Mouse (Mus musculus): Measurements from ENCODE around the gene Zfp644.
A peak's percentile ranks its signal among the peaks of the same experiment; 100 is the strongest.
"Not testable (repeated sequence)": the region's sequence is repeated elsewhere in the genome, so short reads cannot be mapped to it uniquely, and the experiment has no call there.

Gene Zfp644

GRCm38 (mm10) chr5:106696396-106697337 lies at the start of gene Zfp644:
Zfp644 (minus strand) TSS chr5:106697287.
- peak; percentile 90 for DNase-seq

GRCm38 (mm10) chr5:106739716-106740115 lies 42.6 kb upstream of the Zfp644 start:
- DNase-seq, result no peak

DNA sequence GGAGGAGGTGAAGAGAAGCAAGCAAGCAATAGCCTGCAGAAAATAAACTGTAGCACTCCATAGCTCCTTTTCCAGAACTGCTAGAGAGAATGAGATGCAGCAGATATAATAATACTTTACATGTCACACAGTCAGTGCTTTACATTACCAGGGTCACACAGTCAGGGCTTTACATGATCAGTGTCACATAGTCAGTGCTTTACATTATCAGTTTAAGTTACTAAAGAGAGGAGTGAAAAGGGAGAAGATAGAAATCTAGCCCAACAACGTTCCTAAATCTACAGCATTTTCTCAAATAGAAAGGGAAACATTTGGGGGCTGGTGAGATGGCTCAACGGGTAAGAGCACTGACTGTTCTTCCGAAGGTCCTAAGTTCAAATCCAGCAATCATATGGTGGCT lies 26.4 kb upstream of the Zfp644 start:
- no peak for DNase-seq

- DNase-seq, result no peak
Measured at GRCm38 (mm10) chr5:106722771-106723170, 25.7 kb upstream of the Zfp644 start.

DNA sequence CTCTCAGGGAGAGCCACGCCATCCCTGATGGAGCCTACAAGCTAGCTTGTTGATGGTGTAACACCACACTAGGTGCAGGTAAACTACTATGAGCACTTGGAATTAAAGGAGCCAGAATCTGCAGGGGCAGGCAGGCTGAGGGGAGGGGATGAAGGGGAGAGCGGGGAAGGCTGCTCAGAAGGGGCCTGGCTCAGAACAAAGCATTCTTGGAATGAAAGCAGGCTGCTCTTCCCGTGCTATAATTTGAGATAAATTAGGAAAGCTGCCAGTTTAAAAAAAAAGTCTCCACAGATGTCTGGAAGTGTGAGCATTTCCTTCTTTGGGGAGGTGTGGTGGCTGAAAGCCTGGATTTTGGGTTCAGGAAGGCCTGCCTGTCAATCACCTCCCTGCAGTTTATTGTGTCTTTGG lies 14.8 kb upstream of the Zfp644 start:
- peak; percentile 25 for DNase-seq

DNA sequence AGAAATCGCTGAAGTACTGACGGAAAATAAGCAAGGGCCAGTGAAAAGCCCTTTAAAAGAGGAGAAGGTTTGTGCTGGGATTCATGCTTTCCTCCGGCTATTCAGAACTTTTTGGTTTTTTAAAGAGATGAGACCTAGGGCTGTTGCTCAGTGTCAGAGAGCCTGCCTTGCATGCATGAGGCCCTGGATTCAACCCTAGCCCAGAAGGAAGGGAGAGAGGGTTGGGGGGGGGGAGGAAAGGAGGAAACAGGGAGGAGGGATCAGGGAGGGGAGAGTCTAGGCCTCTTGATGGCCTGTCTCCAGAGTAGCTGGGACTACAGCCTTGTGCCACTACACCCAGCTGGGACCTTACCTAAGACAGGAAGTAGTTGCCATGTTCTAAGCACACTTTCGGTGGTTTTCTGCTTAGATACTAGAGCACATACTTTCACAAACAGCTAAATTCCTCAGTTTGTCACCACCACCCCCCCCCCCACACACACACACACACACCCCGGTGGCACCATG lies 14.2 kb upstream of the Zfp644 start:
- peak; percentile 15 for DNase-seq

GRCm38 (mm10) chr5:106710611-106711010 lies 13.5 kb upstream of the Zfp644 start:
- no peak for DNase-seq

DNA sequence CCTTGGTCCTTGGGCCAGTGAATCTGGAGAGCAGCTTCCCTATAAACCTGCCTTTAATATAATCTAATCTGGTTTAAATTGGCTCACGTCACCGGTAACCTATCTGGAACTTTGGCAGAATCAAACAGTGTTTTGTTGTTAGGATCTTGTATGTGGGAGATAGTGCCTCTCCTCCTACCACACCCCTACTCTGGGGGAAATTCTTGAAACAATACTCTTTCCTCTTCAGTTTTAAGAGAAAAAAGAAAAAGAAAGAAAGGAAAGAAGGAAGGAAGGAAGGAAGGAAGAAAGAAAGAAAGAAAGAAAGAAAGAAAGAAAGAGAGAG lies 13.0 kb upstream of the Zfp644 start:
- no peak for DNase-seq

DNA sequence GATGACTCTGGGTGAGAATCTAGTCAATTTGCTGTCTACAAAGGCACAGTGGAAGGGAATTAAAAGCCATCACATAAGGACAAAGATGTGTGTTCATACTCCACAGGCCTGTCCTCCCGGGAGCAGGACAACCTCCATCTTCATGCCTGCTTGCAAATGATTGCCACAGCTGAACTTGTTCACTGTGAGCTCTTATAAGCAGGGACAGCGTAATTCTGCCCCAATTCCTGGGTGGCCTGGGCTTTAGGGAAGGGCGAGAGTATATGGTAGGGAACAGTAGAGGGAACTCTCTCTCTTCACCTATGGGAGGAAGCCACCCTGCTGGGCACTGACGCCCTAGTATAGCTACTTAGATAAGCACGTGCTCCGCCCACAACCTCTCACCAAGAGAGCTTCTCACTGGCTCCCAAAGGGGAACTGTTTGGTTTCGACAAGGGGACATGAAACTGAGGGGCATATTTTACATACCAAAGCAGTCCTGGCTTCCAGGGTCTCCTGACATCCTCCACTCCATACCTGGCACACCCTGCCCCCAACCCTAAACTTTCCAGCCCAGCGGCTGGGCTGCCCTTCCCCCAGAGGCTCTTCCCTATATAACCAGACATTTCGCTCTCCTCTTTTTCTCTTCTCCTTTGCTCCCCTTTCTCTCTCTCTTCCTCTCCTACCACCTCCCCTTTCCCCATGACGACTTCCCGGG lies 12.4 kb upstream of the Zfp644 start:
- peak; percentile 36 for DNase-seq

DNA sequence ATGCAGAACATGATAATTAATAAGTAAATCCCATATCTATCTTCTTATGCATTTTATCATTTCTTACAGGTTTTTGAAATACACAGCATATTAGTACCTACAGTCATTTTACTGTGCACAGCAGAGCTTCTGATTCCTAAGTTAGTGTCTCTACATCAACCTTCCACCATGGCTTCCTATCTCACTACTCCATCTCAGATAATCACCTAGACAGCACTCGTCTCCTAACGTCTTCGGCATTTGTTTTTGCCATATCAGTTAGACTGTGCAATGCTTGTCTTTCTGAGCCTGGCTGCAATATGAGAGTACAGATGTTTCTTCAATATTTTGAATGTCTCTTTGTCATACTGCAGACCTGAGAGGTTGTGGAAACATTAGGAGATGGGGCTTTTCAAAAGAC lies 9.3 kb upstream of the Zfp644 start:
- DNase-seq, result no peak

- DNase-seq, result no peak
Measured at GRCm38 (mm10) chr5:106705162-106705561, 8.1 kb upstream of the Zfp644 start.

DNA sequence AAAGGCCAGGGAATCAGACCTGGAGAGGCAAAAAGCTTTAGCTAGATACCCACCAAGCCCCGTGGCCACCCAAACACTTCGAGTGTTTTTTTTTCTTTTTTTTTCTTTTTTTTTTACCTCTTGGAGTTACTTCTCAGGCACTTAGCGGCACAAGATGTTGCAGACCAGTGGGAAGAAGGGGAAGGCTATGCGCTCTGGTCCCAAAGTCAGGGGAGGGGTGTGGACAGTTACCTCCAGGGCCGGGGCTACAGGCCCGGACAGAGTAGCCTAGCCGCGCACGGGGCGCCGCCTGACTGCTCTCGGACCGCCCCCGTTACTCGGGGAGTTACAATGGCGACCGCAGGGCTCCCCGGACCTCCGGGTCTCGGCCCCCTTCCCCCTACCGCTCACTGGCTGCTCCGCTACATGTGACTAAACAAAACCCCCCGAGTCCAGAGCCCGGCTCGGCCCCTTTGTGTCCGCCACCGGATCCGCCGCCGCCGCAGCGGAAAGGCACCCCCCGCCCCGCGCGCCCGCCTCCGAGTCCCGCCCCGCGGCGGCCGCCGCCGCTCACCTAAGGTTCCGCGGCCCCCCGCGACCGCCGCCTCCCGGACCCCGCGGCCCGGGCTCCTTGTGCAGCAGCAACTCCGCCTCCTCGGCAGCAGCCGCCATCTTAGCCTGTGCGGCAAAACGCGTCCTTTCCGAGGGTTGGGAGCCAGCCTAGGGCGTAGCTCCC lies 1.2 kb downstream of the Zfp644 start:
- DNase-seq, result peak; percentile 83

DNA sequence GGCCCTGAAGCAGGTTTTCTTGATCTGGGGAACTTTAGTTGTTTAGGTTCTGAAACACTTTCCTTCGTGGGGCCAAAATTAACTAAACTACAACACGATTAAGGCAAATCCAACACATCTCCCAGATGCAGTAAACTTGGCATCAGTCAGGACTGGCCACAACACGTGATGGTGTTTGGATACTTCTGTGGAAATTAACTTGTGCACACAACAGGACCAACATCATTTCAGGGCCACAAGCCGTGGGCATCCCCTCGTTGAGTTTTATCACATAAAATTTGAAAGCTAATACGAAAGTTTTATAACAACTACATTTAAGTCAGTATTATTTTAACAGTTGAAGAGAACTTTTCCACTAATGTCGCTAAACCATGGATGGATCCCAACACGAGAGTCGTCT lies 1.9 kb downstream of the Zfp644 start:
- no peak for DNase-seq

GRCm38 (mm10) chr5:106694683-106695082 lies 2.4 kb downstream of the Zfp644 start:
- no peak for DNase-seq

DNA sequence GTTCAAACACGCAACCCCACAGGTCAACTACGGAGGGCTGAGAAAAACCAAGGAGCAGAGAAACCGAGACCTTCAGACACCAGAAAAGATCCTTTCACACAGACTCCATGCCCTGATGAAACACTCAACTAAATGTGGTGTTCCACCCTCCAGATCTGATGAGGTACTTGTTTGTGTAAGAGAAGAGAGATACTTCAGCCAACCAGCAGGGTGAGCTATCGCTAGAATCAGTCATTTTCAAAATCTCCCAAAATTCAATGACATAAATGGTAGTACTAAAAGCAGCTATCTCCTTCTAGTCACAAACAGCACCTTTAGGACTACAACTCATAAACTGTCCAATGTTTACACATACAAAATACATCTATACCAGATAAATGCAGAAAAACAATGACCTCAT lies 4.1 kb downstream of the Zfp644 start:
- DNase-seq, result peak; percentile 54

GRCm38 (mm10) chr5:106680636-106681458 lies 16.2 kb downstream of the Zfp644 start:
- no peak for DNase-seq

- DNase-seq, result no peak
Measured at GRCm38 (mm10) chr5:106679659-106680058, 17.4 kb downstream of the Zfp644 start.

DNA sequence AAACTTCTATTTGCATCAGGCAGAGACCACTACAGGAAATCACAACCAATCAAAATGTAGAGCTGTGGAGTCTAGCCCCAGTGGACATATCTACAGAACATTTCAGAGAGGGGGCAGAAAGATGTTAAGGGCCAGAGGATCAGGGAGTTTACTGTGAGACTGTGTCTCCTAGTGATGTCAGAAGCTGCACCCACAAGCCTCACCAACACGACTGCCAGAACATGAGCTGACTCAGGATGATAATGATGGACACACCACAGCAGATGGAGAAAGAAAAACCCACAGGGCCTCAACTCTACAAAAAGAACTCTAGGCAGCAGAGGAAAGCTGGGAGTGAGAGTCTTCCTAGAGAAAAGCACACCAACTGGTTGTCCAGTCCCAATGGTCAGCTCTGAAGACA lies 18.3 kb downstream of the Zfp644 start:
- not testable (repeated sequence) for DNase-seq

DNA sequence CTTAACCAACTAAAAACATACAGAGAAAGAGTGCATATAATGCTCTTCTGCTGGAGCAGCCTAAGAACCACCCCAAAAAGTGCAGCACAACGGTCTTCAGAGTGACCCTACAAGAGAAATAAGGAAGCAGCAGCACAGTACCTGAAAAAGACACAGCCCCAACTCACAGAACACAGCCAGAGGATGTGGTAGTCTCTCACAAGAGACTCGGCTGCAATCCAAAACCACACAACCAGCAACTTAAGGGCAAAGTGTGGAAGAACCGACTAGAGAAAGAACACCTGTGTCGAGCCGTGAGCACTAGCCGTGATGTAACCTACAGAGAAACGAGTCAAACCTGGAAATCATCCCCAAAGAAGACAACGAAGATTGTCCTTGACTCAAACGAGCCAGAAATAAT lies 20.3 kb downstream of the Zfp644 start:
- DNase-seq, result no peak

DNA sequence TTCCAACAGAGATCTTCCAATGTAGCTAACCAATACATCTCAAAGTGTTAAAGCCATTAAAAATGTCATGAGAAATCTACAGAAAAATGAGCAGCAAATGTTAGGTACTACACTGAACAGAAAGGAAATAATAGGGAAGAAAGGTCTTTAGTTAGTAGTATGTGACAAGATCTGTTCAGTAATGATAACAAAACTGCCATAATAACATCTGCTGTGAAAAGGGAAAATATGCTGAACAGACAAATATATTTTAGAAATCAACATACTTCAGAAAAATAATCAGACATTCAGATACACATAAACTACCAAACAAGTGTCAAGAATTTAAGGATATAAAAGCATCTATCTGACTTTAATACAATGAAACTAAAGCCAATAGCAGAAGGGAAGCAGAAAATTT lies 24.5 kb downstream of the Zfp644 start:
- DNase-seq, result no peak

DNA sequence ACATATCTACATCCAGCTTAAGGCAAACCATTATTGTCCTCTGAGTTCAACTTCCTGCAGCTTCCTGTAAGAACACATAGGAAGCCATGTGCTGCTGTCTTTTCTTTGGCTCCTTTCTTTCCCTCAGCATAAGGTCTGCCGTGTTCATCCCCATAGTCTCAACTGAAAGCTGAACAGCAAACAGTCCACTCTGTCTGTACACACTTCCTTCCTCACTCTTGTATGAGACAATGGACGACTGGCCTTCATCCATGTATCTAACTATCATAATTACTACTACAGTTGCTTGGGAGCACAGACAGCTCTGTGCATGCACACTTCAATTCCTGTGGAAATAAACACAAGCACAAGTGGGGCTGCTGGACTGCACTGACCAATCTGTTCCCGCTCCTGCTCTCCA lies 25.2 kb downstream of the Zfp644 start:
- DNase-seq, result peak; percentile 16

DNA sequence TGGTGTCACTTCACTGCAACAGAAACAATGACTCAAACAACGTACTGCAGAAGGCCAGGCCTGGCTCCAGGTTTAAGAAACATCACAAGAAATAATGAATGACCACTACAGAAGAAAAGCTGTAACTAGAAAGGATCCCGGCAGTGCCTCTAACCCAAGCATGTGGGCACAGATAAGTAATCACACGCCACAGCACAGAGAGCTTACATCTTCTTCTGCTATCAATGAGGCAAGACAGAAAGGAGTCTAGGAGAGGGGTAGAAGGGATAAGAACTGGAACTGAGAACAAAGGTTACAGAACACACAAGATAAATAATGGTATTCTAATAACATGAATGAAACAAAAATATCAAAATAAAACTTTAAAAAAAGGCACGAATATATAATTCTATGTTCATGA lies 32.2 kb downstream of the Zfp644 start:
- no peak for DNase-seq

DNA sequence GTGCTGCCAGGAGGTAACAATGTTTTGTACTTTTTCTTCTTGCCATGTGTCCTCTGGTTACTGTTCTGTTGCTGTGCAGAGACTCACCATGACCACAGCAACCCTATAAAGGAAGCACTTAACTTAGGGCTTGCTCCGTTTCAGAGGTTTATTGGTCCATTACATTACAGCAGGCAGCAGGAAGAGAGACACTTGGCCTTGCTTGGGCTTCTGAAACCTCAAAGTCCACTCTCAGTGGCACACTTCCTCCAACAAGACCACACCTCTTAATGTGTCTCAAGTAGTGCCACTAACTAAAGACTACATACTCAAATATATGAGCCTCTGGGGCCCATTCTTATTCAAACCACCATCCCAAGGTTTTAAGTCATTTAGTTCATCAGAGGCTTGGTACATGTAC lies 36.2 kb downstream of the Zfp644 start:
- no peak for DNase-seq
